Mouse (Mus musculus): ENCODE results near the gene Samd4.

The Samd4 gene

DNA sequence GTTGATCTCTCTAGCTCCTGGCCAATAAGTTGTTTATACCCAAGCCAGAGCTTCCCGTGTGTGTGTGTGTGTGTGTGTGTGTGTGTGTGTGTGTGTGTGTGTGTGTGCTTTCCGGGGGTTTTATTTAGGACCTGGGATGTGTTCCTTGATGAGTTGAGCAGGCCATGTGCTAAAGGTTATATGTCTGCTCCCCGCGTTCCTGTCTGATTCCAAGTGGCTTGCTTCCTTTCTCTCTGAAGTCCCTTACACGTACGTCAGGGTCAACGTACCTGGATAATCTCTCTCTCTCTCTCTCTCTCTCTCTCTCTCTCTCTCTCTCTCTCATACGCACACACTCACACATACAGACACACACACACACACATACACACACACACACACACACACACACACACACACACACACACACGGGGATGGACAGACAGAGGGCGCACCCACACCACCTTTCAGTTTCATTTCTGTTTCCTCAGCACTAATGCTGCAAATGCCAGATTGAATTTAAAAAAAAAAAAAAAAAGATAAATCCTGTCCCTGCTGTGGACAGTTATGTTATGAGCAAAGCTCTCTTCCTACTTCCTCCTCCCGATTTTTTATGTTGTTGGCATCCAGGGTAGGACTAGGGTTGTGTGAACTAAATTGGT lies 117.6 kb downstream of the Samd4 start:
- DNase-seq (ENCODE audit: low spot score), result no peak

DNA sequence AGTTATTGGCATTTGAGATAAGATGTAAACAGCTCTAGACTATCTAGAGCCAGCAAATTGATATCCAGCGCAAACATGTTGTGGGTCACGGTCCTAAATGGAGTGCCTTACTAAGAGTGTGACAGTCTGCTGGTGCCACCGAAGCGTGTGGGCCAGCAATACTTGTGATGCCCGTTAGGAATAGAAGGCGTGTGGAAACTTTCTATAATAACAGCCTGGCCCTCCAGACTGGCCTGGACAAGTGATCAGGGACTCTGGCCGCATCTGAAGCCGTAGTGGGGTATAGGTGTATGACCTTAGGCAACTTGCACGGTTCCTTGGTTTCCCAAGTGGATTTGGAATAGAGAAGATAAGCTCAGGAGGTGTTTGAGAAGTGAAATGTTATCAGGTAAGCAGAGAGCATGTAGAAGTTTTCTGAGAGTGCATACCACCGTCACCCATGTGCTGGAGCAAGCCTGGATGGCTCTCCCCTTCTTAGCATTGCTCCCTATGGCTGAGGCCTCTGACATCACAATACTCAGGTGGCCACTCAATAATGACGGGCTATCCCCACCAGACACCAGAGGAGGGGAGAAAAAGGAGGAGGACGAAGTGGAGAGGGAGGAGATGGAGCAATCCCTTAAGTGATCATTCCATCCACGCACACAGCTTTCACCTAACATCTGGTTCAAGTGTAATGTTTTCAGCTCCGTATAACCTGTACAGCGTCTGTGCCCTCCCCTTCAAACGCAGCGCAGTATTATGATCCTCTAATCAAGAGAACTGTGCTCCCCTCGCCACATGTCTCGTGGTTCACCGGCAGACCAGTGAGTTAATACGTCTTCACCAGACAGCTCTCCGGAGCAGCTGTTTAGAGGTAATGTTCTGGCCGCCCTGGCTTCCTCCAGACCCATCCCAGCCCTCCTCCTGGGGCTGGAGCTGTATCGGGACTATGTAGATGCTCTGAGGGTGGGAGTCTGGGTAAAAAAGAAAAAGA lies 118.4 kb downstream of the Samd4 start:
- no peak for DNase-seq (ENCODE audit: low spot score)

DNA sequence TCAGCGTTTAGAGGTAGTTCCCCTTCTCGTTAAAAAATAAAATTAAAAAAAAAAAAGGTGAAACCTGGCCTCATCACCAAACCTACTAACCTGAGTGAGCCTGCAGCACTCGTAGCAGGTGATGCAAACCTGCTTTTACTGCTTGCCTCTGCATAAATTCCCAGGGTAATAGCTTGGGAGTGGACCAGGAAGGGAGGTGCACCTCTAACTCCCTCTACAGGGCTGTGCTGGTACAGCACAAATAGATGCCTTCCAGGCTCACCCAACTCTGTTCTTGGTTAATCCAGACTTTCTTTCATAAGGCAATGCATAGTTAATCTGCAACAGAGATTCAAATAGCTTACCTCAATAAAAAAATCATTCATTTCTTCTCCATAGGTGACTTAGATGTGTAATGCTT lies 121.5 kb downstream of the Samd4 start:
- DNase-seq (ENCODE audit: low spot score), result peak; percentile 54

DNA sequence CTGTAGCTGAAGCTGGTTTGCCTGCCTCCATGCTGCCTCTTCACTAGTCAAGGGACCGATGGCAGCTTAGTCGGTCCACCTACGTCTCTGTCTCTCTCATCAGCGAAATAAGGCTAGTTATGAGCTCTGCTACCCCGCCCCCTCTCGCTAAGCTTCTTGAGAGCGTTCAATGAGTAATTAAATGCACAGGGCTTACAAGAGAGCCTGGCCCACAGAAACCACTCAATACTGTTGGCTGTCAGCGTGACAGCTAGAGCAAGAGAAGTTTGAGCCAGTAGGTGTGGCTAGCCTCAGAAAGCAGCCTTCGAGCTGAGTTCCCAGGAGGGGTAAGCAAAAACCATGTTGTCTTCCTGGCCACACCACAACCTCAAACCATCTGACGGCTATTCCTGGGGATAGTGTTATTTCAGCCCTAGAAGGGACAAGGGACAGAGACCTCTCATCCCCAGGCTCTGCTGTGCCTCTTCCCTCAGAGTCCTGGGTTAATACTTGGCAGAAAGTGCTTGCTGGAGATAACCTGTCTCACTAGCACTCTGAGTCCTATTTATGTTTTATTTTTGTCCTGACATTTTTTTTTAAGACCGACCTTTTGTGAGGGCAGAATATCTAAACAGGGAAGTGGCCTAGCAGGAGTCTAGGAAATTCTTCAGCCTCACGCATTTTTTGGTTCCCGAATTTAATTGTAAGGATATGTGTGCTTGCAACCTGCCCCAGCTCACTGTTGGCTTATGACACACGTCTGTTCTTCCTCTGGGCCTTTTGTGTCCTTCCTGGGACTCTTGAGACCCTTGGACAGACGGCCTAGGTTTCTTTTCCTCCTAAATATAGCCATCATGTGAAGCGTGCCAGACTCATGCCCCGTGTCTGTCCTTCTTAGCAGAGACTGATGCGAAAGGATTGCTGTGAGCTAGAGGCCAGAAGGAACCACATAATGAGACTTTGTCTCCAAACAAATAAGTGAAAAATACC lies 128.8 kb downstream of the Samd4 start:
- DNase-seq (ENCODE audit: low spot score), result no peak

DNA sequence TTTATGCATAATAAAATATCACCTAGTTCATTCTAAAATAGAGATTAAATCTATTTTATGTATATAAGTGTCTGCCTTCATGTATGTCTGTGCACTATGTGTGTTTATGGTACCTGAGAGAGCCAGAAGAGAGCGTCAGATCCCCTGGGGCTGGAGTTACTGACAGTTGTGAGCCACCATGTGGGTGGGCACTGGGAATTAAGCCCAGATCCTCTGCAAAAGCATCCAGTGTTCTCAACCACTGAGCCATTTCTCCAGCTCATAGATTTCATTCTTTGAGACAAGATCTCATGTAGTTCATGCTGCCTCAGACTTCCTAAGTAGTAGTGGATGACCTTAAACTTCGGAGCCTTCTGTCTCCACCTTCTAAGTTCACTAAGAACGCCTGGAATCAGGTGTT lies 133.0 kb downstream of the Samd4 start:
- no peak for DNase-seq (ENCODE audit: low spot score)

DNA sequence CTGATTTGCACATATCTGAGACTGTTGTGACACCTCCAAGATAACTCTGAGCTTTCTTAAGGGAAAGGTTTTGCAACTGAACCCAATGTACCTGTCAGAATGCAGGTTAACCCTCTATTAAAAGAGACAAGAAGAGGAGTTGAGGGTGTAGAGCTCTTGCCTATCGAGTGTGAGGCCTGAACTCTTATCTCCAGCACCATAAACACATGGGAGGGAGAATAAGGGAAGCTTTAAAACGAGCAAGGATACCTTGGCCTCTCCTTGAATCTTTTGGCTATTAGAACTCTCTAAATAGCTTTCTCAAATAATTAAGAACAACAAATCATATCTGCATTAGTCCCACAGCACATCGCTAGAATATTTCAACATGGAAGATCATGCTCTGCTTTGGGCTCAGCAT lies 135.0 kb downstream of the Samd4 start:
- DNase-seq (ENCODE audit: low spot score), result no peak

DNA sequence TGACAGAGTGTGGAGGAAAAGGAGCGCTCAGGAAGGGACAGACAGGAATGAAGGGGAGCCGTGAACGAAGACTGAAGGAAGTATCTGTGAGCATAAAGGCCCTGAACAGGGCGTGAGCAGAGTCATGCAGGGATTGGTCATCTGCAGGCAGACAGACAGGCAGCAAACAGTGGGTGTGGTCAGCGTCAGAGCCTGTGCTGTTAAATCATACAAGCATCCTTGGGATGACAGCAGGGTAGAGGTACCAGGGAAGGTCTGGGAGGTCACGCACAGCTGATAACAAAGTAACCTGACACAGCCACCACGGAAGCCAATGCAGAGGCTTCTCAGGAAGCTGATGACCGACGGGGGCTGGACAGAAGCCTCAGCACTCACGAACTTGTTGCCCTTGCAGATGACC lies 138.2 kb downstream of the Samd4 start:
- no peak for DNase-seq (ENCODE audit: low spot score)

DNA sequence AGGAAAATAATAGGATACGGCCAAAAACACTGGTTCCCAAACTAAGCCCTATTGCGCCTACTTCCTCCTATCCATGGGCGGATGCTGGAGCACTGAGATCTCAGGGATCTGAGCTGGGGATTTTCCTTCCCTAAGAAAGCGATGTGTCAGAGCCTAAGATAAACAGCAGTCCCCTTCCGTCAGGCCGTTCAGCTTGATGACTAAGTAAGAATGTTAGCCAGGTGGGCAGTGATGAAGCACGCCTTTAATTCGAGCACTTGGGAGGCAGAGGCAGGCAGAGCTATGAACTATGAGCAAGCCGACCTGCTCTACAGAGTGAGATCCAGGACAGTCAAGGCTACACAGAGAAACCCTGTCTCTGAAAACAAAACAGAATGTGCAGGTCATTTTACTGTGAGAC lies 140.9 kb downstream of the Samd4 start:
- no peak for DNase-seq (ENCODE audit: low spot score)

DNA sequence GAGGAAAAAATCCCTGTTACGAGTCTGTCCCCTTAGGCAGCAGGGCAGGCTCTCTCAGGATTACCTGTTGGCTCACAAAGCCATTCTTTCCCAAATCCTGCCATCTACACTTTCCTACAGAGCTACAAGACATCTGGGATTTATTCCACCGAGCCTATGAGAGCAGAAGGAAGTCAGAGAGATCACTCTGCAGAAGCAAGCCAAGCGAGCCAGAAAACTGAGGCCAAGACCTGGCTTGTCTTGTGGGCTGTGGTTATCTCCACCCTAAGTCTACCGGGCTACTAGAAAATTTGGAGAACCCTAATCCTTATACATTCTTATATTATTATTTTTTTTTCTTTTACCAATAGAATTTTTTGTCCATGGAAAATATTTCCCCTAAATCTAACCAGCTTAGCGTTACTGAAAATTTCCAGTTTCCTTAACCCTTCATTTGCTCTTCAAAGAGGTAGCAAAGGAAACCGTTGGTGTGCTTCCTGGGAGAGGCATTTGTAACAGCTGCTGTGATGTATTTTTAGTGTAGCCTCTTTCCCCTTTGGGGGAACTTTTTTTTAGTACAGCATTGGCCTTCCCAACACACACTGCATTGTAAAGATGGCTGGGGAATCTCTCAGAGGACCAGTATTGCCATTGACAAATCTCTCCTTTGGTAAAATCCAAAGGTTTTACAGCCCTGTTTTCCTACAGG lies 144.9 kb downstream of the Samd4 start:
- no peak for DNase-seq (ENCODE audit: low spot score)

DNA sequence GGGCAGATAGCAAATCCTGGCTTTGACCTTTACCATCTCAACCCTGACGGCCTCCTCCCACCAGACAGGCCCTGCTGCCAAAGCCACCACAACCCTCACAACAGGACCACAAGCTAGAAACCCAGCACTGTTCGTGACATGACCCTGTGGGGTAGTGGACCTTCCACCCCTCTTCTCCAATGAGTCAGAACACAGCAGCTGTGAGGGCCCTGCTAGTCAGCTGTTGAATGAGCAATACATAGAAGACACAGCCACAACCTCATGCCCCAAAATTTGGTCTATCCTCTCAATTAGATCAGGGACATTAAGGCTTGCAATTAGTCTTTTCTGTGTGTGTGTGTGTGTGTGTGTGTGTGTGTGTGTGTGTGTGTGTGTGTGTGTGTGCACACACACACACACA lies 148.9 kb downstream of the Samd4 start:
- no peak for DNase-seq (ENCODE audit: low spot score)

DNA sequence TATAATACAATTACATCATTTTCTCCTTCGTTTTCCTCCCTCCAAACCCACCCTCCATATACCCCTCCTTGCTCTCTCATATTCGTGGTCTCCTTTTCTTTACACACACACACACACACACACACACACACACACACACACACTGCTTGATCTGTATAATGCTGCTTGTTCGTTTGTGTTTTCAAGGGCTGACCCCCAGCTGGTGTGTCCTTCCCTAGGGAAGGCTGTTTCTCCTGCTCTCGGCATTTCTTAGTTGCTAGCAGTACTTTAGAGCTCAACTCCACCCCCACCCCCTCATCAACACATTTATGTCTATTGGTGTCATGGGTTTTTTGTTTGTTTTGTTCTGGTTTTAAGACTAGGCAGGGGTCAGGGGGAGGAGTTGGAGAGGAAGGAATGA lies 149.5 kb downstream of the Samd4 start:
- no peak for DNase-seq (ENCODE audit: low spot score)

DNA sequence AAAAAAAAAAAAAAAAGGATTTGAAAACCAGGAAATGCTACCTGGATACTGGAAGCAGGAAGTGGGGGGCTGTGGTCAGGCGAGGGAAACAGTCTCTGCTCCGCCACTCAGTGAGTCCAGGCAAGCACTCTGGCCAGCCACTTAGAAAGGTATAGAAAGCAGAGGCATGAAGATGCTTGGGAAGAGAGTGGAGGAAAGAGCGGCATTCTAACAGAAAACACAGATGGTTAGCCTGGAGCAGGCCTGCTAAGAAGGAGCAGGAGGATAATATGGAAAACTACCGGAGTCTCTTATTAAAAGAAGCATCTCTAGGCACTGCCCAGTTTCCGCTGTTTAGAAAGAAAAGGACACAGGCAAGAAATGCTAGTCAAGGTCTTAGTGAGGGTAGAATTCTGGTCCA lies 150.8 kb downstream of the Samd4 start:
- no peak for DNase-seq (ENCODE audit: low spot score)

DNA sequence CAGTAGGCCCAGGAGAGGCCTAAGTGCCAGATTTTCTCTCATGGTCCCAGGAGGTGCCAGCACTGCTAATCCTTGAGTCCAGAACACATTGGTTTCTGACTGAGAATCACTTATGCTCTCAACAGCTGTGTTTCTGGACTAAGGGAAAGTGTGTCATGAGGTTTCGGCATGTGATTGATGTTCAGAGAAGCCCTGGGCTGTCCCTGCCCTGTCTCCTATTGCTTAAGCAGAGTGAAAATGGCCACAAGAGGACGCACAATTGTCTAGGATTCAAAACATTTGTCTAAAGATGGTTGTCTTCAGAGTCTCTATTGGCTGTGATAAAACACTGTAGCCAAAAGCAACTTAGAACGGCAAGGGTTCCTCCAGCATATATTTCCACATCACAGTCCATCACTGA lies 159.0 kb downstream of the Samd4 start:
- no peak for DNase-seq (ENCODE audit: low spot score)

DNA sequence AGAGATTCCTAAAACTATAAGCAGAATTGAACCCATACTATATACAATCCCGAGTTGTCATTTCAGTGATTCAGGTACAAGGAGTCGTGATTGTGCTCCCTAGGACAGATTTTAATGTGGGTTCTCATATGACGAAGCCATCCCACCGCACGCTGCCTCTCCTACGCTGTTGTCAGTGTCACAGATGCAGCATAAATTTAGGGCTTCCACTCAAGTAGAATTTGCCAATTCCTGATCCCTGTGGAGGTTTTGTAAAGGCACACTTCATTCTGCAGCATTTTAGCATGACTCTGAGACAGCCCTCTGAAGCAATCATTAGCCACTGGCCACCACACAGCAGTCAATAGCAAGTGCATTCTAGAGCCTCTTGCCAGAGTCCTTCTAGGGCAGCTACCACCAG lies 166.4 kb downstream of the Samd4 start:
- DNase-seq (ENCODE audit: low spot score), result no peak

DNA sequence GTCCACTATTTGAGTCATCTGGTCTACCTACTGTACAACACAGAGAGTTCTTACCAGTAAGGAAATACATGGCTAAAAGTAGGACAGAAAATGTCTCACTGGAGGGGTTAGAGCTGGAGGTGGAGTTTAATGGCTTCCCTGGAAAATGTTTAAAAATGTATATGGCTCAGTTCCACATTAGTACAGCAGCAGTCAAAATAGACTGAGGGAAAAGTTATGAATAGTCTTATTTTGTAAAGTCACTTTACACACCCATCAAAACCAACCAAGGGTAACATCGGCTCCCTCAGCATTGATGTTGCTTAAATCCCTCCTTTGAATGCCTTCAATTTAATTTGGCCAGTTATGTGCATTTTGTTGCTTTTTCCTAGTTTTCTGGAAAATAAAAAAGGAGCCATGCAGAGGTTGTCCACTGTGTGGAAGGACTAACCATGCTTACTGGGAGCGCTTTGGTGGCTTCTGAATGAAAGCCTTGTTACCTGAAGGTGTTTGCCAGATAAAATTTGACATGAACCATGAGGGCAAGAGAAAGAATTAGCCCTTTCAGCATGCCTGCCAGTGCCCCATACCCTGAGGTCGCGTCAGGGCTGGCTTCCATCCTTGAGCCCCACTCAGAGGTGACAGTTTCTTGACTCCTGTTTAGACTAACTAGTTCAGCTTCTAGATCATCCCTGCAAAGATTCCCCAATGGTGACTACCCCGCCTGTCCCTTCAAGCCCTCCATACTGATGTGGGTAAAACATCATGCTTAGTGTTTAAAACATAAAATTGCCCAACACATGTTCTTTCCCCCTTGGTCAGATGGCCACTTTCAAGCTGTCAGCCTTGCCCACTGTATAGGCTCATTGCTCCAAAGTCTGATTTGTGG lies 169.3 kb downstream of the Samd4 start:
- no peak for DNase-seq (ENCODE audit: low spot score)

DNA sequence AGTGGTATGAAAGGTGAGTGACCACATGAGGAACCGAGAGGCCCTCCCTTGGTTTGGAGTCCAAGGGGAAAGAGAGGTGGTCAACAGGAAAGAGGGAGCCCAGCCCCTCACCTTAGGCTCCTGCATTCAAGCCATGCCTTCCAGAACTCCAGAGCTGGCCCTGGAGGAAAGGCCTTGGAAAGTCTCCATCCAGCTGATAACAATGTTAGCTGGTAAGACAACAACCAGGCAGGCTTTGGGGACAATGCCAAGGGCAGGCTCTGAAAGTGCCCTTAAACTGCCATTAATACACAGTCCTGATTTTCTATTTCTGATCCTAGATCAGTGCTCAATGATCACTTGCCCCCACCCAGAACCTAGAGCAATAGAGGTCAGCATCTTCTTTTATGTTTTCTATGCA lies 170.4 kb downstream of the Samd4 start:
- DNase-seq (ENCODE audit: low spot score), result no peak

DNA sequence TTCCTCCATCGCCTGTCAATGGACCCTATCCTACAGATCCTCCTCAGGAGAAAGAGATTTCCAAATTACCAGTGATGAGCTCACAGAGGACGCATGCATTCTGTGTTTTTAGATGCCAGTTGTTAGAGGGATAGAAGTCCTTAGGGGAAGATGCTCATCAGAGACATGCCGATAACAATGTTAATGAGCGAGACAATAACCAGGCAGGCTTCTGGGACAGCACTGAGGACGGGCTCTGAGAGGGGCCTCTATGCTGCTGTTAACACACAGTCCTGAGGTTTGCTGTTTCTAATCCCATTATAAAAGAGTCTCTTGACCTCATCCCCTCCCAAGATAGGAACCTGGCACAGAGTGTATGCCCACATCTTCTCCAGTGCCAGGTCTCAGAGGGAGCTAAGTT lies 171.2 kb downstream of the Samd4 start:
- DNase-seq (ENCODE audit: low spot score), result no peak

DNA sequence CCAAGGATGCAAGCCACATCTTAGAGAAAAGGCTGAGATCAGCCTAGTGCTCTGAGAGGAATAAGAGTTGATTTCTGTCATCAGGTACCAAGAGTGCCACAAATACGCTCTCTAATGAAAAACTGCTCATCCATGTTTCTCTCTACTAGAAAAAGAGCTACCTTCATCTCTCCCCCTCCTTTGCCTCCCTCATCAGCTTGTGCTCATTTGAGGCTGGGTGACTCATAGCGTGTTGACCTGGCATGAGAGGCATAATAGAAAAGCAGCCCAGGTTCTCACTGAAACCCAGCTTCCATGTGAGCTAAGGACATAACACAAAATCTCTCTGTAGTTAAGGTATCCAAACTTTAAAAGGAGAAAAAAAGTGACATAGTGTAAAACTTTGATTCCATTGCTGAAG lies 176.3 kb downstream of the Samd4 start:
- no peak for DNase-seq (ENCODE audit: low spot score)

DNA sequence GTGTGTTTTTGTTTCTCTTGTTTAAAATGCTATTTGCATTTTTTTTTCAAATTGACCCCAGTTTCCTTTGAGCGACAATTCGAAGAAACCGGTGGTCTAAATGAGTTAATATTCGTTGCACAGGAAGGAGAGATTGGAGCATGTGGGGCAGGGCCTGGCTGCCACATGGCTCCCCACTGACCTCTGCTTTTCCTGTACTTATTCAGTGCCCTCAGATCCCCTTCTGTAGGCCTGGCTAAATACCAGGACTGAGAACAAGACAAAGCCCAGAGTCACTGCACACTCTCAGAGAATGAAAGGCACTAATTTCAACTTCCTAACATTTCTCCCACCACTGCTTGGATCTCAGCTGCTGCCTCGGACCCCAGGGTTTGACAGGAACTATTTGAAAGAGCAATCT lies 182.4 kb downstream of the Samd4 start:
- no peak for DNase-seq (ENCODE audit: low spot score)

DNA sequence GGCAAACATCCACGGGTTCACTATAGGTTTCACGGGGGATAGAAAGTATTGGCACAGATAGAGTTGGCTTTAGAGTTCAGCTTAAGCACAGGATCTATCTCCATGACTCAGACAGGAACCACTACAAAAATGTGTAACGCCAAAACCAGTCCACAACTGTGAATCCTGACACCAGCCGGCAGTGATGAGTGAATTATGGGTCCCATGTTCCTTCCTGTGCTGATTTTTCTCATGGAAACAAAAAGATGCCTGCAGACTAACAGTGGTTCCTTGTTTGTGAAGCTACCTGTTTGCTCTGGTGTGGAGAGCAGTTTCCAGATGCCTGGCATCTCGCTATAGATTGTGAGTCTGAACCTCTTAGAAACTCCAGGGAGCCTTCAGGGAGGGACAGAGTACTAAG lies 184.2 kb downstream of the Samd4 start:
- DNase-seq (ENCODE audit: low spot score), result no peak
